Mouse (Mus musculus): ENCODE data around the gene Hbb-bs.
"Not testable (repeated sequence)": the region's sequence is repeated elsewhere in the genome, so short reads cannot be mapped to it uniquely, and the experiment has no call there.

Hbb-bs gene

DNA sequence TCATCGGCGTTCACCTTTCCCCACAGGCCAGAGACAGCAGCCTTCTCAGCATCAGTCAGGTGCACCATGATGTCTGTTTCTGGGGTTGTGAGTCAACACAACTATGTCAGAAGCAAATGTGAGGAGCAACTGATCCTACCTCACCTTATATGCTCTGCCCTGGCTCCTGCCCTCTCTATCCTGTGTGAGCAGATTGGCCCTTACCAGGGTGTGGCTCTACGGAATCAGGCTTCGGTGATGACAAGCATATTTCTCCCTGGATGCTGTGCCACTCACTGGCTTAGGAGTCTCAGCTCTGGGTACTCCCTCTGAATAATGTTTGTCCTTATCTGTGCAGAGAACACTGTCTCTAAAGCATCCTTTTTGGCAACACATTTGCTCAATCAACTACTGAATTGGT is at the start of gene Hbb-bs:
TSS of gene Hbb-bs (minus strand) at position 289 of the 400 bp plus-strand sequence.
- no peak for DNase-seq

- DNase-seq = no peak
These were observed 49.2 kb upstream of the Hbb-bs start for GRCm38 (mm10) chr7:103877093-103877492.

GRCm38 (mm10) chr7:103874451-103874850 is 46.6 kb upstream of the Hbb-bs start:
- no peak for DNase-seq

DNA sequence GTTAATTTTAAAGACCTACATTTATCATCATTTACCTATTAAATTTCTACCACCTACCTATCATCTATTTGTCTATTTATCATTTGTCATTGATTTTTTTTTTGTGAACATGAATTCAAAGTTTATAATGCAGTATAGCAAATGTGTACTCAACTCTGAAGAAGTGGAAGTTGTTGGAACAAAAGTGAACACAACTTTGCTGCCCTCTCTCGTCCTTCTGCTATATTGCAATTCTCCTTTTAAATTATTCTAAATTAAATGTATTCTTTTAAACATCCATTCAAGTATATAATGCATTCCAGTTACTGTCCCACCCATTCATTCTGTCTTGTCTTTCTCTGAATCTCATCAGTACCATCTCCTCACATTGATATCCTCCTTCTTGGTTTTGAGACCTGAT is 45.2 kb upstream of the Hbb-bs start:
- DNase-seq = no peak

DNA sequence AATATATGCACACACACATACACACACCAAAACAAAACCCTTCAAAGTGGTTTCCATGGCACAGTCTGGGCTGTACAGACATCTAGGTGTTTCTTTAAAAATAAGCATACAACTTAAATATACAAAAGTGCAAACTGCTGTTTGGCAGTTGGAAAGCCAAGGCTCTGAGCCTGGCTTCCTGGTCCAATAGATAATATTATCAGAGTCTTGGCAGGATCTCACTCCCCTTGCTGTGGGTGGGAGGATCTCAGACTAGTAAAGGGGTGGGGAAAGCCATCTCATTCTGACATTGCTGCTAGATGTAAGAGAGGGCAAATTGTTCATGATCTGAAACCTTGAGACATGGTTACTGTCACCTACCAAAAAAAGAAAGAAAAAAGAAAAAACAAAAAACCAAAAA is 42.8 kb upstream of the Hbb-bs start:
- no peak for DNase-seq

DNA sequence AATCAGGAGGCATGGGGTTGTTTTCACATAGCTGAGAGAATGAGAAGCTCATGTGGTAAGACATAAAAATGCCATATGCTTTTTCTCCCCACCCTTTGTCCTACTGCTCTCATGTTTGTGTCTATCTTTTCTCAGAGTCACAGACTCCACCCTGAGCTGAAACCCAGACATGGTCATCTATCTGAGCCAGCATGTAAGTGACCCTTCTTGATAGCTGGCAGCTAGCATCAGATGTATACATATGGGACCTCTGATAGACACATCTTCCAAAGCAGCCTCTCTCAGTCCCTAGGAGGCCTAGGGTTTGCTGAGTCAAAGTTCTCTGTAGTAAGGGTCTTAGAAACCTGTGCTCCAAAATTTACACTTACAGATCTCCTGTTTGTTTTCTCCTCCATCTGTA is 37.8 kb upstream of the Hbb-bs start:
- DNase-seq = no peak

DNA sequence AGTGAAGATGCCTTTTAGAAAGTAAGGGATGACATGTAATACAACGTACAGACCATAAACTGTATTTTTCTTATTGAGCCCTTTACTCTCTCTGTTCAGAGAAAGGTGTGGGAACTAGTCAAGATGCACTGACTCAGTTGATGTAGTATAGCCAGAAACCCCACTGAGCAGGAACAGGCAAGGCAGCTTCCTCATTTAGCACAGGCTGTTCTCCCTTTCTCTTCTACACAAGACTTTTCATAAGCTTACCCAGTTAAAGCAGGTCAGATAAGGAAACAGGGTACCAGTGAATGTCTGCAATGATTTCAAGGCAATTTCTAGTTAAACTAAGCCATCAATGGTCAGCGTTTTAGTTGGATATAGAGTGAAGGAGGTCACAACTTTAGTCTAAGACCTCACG is 33.6 kb upstream of the Hbb-bs start:
- no peak for DNase-seq

DNA sequence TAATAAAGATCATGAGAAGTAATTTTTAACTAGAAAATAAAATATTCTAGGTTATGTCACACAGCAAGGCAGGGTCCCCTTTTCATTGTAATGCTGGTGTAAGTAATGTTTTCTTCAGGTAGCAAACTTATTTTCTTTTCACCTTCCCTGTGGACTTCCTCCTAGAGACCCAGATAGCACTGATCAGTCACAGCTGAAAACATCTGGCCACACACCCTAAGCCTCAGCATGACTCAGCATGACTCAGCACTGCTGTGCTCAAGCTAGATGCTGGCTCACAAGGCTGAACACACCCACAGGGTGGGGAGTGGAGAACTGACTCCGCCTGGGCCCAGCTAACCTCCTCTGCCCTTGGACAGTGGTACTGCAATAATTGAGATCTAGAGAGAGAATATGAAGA is 33.0 kb upstream of the Hbb-bs start:
- DNase-seq = peak; percentile 95

GRCm38 (mm10) chr7:103859076-103859475 is 31.2 kb upstream of the Hbb-bs start:
- no peak for DNase-seq

DNA sequence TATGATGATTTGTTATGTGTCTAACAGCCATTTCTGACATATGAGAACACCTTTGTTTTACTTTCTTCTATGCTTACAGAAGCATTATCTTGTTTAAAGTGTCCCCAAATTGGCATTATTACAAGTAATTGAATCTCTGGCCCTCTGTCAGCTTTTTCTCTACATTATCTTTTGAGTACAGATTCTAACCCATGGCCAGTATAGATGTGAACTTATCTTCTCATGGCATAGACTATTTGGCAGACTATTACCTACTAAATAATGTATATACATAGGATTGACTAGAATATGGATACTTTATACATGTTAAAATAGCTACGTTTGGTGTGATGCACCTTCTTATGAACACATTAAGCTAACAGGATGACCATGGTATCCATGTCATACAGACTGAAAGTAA is 26.8 kb upstream of the Hbb-bs start:
- DNase-seq = no peak

DNA sequence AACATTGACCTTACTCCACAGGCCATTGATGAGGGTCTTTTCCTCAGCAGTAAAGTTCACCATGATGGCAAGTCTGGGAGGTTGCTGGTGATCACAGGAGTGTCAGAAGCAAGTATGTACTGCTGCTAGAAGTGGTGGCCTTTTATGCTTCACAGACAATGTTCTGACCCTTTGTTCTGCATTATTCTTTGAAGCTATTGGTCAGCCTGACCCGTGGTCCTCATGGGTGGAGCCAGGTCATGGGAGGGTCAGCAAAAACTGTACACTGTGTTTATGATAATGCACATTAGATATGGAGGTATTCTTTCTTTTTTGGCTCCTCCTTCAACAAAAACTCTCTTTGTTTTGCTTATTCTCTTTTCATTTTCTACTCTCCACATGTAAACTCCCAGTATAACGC is 25.2 kb upstream of the Hbb-bs start, which contains the start of gene Hbb-y:
TSS of gene Hbb-y (minus strand) at position 127 of the 400 bp plus-strand sequence.
- DNase-seq = no peak

GRCm38 (mm10) chr7:103844525-103845325 is 16.8 kb upstream of the Hbb-bs start:
- no peak for DNase-seq

- no peak for DNase-seq
These were observed 15.1 kb upstream of the Hbb-bs start, which contains the start of gene Hbb-bh1 for GRCm38 (mm10) chr7:103843034-103843433. Gene Hbb-bh1, minus strand, starts transcription at chr7:103843164.

GRCm38 (mm10) chr7:103840268-103840667 is 12.4 kb upstream of the Hbb-bs start, which contains the start of gene Hbb-bh2:
Gene Hbb-bh2, minus strand, starts transcription at chr7:103840520.
- DNase-seq = no peak

GRCm38 (mm10) chr7:103827139-103827538 is 757 bp downstream of the Hbb-bs start:
- not testable (repeated sequence) for DNase-seq

- DNase-seq = no peak
These were observed 1.5 kb downstream of the Hbb-bs start for GRCm38 (mm10) chr7:103826255-103826887.

DNA sequence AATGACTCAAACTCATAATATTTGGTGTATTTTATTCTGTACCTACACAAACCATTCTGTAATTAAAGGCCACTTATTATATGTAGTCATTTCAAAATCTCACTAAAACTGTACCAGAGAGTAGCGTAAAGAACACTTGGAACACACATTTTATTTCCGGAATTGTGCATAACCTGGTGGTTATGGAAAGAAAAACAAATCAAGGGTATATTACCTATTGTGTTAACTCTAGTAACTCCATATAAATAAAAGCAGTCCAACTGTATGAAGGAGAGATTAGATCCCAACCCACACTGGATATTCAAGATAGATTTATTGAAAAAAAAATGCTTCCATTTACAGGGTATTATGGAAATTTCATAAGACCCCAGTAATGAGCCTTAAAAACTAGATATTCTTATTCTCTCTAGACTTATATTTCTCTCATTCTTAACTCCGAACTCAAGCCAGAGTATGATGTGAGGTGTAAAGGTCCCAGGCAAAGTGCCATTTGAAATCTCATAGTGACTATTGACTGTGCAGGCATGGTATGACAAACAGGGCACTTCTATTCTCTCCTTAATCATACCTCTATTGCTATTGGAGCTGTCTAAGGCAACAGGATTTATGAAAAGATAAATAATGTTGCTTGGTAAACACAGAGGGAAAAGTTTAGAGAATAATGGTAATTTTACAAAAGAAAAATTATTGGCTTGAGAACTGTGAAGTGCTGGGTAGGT is 2.2 kb downstream of the Hbb-bs start:
- DNase-seq = no peak

DNA sequence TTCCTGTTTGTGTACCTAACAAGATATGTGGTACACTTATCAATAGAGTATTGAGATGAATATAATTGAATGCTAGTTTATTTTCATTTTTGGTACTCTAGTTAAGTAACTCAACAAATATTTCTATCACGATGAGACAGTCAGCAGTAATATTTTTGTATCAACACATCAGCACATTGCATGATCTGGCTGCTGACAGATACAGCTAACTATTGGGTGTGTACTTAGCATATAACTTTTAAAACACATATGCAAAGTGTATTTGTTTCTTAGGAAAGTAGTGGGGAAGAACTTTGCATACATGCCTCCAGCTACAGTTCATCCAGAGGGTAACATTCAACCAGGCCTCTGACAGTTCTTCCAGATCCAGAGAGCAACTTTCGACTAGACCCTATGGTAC is 3.3 kb downstream of the Hbb-bs start:
- DNase-seq = no peak

GRCm38 (mm10) chr7:103815085-103815484 is 12.8 kb downstream of the Hbb-bs start:
- DNase-seq = not testable (repeated sequence)

DNA sequence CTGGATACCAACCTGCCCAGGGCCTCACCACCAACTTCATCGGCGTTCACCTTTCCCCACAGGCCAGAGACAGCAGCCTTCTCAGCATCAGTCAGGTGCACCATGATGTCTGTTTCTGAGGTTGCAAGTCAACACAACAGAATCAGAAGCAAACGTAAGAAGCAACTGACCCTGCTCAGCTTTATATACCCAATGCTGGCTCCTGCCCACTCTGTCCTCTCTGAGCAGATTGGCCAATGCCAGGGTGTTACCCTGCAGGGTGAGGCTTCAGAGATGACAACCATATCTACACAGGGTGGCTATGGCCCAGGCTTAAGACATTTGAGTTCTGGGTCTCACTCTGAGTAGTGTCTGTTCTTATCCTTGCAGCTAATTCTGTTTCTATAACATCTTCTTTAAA is 14.1 kb downstream of the Hbb-bs start, which contains the start of gene Hbb-bt:
TSS of gene Hbb-bt (minus strand) at position 231 of the 400 bp plus-strand sequence.
- no peak for DNase-seq

GRCm38 (mm10) chr7:103813152-103813551 is 14.7 kb downstream of the Hbb-bs start:
- not testable (repeated sequence) for DNase-seq

GRCm38 (mm10) chr7:103812174-103812573 is 15.7 kb downstream of the Hbb-bs start:
- DNase-seq = no peak

DNA sequence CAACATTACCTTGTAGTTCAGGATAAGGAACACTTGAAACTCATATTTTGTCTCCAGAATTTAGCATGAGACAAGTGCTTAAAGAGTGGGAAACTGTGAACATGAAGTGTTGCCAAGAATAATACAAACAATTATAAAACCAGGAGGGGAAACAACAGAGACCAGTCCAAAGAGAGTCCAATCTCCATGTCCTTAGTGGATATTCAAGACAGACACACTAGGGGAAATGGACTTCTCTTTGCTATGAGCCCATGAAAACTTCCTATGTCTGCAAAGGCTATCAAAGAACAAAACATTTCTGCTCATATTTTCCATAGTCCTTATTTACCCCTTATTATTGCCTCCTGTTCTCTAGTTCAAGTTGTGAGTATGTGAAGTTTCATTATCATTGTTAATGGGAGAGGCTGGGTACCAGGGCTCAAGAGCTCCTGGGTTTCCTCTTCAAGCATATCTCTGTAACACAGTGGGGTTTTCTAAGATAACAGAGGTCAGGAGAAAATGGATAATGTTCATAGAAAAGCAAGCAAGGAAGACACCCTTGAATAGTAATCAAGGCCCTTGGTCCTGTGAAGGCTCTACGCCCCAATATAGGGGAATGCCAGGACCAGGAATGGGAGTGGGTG is 16.6 kb downstream of the Hbb-bs start:
- DNase-seq = no peak
